Mouse (Mus musculus): ENCODE results near the gene D10Wsu102e.

DNA sequence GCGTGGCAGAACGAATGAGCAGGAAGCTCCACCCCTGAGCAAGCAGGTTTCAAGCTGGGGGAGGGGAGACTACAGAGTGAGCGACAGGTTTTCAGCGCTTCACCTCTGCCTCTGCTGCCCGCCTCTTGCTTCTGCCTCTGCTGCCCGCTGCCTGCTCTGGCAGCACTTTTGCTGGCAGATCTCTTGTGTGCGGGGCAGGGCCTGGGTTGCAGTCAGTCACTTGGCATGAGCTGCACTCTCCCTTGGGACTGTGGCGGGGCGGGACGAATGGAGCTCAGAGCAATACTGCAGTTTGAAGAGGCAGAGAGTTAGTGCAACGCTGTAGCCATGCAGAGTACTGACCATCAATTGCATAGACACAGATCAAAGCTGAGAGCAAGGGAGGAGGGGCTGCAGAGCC, 45.0 kb downstream of the D10Wsu102e start:
- TF ChIP-seq CTCF (IDR thresholded peaks at IDR 0.05): no peak
- TF ChIP-seq POLR2A (IDR thresholded peaks at IDR 0.05; ENCODE audit: insufficient read depth, low read depth, low read length): no peak
- TF ChIP-seq EP300 (IDR thresholded peaks at IDR 0.05; ENCODE audit: insufficient read depth, low read depth, low read length): no peak
